Mouse (Mus musculus) A20 (cell line): ENCODE results near the gene Ppp6r2.

Source experiments
- DNase-seq: peaks from one replicate; pipeline ENCODE4 v3.0.0-alpha.2; 2011; ENCODE audit warnings: low read depth, low spot score

Gene Ppp6r2

DNA sequence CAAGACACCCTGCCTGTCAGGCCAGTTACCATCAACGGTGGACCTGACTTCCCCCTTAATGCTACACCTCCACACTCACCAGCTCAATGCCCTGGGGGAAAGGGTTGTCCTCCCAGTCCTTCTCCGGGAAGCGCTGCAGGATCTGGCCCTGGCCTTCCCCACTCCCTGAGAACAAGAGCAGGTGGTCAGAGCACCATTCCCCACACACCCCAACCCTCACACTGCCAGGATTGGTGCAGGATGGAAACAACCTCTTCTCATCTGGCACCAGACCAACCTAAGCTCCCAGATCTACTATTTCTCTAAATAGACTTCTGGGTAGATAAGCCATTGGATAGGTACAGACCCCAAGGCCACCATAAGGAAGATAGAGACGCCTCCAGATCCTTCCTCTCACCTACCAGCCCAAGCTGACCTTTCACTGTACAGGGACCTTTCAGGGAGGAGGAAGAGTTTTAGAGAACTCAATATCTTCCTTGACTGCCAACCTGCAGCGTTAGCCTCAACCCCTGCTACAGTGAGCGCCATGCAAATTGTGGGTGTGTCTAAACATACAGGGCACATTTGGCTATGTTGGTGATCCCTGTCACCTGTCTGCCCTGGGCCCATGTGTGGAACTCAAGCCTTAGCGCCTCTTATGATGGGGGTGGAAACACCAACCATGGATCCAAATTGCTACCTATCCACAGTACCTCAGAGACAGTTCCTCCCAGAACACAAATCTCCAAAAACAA is 97.2 kb downstream of the Ppp6r2 start:
- peak; percentile 63 for DNase-seq

DNA sequence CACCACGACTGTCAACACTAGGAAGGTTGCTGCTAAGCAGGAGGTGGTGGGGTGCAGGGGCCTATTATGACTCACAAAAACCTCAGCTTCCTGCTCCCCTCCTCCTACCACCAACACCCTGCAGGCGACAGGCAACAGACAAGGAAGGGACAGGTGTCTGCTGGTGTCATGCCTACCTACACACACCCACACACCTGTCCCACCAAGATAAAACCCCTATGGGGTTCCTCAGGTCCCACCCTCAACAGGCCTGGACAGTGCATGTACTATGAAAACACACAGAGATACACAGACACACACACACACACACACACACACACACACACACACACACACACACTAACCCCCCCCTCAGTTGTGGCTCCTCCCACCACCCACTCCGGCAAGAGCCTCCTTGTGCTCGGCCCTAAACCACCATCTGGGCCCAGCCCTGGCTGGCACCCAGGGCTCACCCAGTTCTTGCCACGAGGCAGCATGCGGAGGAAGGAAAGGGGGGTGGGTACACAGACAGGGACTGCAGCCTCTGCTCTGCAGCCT is 98.7 kb downstream of the Ppp6r2 start:
- DNase-seq = peak; percentile 89

DNA sequence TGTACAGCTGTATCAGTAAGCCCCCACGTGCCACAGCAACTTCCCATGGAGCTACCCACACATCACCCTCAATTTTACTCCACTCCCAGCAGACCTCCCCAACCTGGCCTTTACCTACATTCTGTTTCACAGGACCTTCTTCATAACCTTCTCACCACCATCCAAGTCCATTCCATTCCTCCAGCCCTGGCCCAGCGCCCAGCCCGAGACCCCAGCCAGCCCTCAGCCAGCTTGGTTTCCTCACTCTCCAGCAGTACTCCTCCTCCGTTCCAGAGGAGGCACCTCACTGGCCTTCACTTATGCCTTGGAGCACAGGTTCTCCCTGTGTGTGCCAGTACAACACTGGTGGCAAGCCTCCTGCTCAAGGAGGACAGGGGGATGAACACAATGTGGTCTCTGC is 102.0 kb downstream of the Ppp6r2 start:
- DNase-seq = no peak

DNA sequence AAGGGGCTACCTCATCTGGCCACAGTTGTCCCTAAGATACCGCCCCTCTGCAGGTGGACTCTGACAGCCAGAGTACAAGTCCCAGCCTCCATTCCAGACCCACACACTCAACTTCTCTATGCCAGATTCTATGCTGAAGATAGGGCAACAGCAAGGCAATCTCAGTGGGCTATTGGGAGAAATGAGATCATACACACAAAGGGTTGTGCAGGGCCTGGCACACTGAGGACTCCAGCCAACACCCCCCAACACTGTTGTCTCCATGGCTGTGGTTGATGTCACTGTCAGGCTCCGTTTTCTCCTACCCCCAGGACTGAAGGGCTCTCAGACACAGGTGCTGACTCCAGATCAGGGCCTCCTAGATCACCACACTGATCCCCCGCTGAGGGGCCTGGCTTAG is 102.8 kb downstream of the Ppp6r2 start:
- no peak for DNase-seq

DNA sequence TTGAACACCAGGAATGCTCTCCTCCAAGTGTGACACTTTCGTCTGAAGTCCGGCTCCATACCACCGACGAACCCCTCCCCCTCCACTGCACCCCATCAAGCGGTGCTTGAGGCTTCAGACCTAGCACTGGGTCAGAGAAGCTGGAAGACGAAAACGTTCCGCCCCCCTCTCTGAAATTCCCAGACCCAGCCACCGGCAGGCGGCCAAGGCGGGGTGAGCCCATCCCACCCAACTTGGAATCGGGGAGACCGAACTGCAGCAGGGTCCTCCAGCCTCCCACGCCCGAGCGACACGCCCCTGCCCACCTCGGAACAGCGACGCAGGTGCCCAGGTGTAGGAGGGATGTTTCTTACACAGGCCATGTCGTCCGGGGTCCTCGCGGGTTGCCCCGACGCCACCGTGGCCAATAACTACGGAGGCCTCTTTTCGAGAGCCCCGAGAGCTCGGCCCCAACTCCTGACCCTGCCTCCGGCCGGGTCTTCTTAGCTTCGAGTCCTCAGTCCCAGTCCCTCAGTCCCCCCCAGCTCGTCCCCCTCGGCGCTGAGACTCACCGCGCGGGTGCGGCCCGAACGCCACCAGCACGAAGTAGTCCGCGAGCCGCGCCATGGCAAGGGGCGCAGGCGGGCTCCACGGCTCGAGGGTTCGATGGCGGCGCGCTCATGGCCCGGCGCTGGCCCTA is 103.3 kb downstream of the Ppp6r2 start:
- DNase-seq = no peak

DNA sequence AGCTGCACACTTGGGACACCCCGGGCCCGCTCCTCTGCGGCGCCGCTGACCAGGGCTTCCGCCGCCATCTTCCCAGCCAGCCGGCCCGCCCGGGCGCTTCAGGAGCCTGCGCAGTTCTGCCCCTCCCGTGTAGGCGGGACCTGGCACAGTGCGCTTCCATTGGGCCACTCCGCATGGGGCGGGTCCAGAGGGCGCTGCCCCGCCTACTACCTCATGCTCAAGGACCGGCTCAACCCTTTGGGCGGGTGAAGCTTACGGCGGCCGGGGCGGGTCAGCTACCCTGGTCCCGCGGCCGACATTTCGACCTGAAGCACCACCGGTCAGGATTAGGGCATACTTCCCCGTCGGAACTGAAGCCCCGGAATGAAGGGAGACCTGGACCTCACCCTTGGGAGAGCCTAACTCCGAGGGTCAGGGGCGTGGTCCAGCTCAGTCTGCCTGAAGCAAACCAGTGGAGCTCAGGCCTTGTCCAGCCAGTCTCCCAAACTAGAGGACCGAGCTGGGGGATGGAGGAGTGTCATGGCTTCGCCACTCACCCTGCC is 103.9 kb downstream of the Ppp6r2 start, which contains the start of gene Sbf1:
Gene Sbf1 (minus strand): TSS at position 122 of the 542 bp plus-strand sequence.
- DNase-seq = peak; percentile 97

DNA sequence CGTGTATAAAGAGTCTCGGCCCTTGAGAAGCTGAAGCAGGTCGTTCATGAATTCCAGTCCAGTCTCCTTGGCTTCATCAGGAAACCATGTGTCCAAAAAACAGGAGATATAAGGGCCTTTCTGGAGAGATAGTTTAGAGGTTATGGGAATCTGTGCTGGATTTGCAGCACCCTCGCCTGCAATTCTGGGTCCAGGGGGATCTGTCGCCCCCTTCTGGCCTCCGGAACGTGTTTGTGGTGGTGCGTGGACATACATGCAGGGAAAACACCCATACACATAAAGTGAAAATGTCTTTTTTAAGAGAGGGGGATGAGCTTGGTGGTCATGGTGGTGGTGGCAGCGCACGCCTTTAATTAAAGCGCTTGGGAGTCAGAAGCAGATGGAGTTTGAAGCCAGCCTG is 104.8 kb downstream of the Ppp6r2 start:
- peak; percentile 68 for DNase-seq

DNA sequence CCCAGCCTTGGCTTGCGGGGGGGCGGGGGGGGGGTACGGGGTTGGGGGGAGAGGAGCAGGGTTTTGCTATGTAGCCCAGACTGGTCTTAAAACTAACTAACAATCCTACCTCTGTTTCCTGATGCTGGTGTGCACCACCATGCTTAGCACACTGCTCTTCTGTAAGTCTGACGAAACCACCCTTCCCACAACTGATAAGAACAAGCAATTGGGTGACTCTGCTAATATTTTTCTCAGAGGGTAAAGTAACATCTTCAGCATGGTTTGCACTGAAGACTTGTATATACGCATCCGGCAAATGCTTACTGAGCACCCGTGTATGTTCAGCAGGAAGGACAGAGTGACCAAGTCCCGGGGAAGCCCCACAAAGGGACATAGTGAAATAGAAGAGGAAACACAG is 109.9 kb downstream of the Ppp6r2 start:
- DNase-seq = no peak

DNA sequence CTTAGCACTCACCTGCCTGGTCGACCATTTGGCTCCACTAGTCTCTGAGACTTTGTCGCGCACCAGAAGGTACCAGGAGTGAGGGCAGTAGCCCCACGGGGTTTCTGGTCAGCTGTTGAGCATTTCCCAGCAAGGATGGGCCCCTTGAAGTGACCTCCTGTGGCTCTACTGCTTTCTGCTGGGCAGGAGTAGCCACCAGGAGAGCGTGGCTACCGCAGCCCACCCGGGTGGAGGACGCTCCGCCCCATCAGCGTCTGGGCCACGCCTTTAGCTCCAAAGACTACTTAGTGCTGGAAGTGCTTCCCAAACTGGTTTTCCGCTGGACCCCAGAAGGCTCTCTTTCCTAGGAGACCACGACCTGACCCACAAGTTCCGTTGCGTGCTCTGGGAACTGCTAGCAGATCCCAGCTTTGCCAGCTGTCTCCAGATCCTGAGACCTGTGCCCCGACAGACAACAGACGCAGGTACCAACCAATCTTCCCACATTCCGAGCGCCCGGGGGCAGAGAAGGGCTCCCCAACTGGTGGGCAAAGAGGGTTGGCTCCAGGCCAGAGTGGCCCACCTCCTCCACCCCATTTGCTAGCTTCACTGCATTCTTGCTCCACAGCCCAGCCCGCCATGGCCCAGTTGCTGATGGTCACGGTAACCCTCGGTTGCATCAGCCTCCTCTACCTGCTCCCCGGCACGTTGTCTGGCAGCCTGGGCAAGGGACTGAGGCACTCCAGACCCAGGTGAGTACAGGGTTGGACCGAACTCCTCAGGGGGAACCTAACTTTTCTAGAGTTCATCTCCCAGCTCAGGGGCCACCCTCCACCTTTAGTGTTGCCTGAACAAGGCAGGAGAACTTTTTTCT is 111.5 kb downstream of the Ppp6r2 start, which contains the start of gene Adm2:
Gene Adm2 (plus strand): TSS at position 51 of the 853 bp plus-strand sequence.
- peak; percentile 64 for DNase-seq

DNA sequence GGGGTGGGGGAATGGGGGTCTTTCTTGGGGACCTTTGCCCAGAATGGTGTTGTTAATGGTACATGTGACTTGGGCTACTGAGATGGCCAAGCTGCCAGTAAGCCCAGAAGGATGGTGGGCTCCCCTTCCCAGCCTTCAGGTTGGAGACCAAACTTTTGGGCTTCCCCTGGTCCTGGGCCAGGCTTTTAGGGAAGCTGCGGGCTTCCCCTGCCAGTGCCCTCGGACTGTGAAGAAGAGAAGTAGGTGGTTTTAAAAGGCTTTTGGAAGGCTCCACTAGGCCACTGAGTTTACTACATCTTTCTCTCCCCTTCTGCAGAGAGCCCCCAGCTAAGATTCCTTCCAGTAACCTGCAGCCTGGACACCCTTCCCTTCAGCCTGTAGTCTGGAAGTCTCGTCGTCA is 112.3 kb downstream of the Ppp6r2 start:
- DNase-seq = no peak

DNA sequence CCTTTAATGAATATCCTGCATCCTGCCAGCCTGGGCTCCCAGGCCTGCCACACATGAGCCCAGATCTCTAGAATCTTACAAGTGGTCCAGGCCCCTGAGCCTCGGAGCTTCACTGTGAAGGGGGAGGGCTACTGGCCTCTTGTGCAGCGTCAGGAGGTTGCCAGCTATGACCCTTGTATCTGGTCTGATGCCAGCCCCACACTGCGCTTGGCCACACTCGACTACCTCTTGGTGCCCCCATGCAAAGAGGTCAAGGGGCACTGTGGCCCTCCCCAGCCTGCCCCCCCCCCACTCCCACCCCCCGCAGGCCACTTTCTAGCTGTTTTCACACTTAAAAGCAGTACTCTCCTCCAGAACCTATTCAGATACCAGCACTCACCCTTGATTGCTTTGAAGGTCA is 115.1 kb downstream of the Ppp6r2 start:
- DNase-seq = no peak

DNA sequence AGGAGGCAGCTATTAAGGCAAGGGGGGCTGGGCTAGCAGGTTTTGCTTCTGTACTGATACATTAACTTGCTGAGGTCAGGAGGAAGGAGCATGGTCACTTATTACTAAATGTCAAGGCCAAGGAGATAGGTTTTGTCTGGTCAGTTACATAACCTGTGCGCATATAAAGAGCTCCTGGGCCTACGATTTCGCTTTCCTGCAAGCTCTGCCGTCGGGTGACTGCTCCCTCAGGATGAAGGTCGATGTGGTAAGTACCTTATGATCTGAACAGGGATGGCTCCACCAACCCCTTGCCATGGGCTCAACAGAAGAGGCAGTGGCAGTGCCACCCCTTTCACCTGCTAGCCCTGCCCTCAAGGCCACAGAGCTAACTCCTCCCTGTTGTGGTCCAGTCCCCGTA is 122.9 kb downstream of the Ppp6r2 start, which contains the start of gene Miox:
Gene Miox (plus strand): TSS at position 128 of the 400 bp plus-strand sequence.
- DNase-seq = no peak

DNA sequence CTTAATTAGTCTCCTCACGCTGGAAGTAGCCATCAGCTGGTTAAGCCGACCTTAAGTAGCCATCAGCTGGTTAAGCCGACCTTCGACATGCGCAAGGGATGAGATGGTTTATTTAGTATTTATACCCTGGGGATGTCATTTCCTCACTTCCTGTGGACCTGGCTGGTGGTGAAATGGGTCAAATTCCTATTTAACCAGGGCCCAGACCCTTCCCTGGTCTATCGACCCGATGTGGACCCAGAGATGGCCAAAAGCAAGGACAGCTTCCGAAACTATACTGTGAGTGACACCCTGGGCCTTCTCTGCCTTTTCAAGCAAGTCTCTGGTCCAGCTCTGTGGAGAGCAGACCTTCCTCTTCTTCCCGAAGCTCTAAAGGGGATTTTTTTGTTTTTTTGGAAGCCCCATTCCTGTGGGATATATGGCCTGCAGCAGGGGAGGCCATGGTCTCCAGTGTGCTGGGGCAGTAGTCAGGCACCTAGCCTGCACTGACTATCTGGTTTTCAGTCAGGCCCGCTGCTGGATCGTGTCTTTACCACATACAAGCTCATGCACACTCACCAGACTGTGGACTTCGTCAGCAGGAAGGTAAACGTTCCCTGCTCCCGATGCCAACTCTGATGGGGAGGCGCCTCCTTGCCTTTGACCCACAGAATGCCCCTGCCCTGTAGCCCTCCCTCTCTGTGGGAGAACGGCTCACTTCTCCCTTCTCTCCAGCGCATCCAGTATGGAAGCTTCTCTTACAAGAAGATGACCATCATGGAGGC is 123.6 kb downstream of the Ppp6r2 start:
- no peak for DNase-seq

DNA sequence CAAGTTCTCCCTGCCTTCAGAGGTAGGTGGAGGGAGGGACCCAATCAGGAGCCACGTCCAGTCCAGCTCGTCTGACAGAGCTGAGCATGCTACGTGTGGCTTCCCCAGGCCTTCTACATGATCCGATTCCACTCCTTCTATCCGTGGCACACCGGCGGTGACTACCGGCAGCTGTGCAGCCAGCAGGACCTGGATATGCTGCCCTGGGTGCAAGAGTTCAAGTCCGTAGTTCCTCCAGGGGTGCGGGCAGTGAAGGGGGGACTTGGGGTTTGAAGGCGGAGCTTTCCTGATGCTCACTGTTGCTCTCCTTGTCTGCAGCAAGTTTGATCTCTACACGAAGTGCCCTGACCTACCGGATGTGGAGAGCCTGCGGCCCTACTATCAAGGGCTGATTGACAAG is 125.1 kb downstream of the Ppp6r2 start:
- DNase-seq = no peak
